7 mouse cellular contexts compared by ENCODE assay signal in genomic region chr3:87909381-87909780, GRCm38 (mm10). TPM values are rescaled to one million over a fixed set of nuclear protein-coding genes. Genes with fewer than 3 reads are reported as not detected.
DNase-seq lines count a peak whose midpoint lies in the region; ATAC-seq and TF ChIP-seq lines count a peak whose summit lies in the region.

No protein-coding gene starts in this region.

- H3K4me2 ChIP-seq in hindbrain, embryonic 12.5 days (replicated peaks), result peak overlapping the region; percentile 65
- H3K4me2 ChIP-seq in myocyte (ENCODE audit: low read depth), result peak overlapping the region; percentile 94

- H3K27me3 ChIP-seq in hindbrain, embryonic 12.5 days, result no peaks in the 10 kb centered on the region
- H3K27me3 ChIP-seq in myocyte (ENCODE audit: control insufficient read depth, insufficient read depth, insufficient read length), result no peaks in the 10 kb centered on the region

- peaks cover 47% of the 10 kb centered on the region for H3K4me1 ChIP-seq in hindbrain, embryonic 12.5 days

- H3K4me3 ChIP-seq in layer of hippocampus, adult 2 months, result no peak overlapping the region
- H3K4me3 ChIP-seq in hindbrain, embryonic 12.5 days, result 0 out of 2 replicates have a peak overlapping the region, but pooled peaks have one; percentile 37
- H3K4me3 ChIP-seq in myocyte, result peak overlapping the region; percentile 76

- peaks cover 70% of the 10 kb centered on the region for H3K79me2 ChIP-seq in myocyte (ENCODE audit: control insufficient read depth, insufficient read depth)

- H3ac ChIP-seq in myocyte (ENCODE audit: control insufficient read depth, insufficient read length), result no peak overlapping the region

- WGBS in hindbrain, embryonic 12.5 days, result 88% methylated on average over 2 of the region's 2 CpGs

- no peaks in the 10 kb centered on the region for H3K9me3 ChIP-seq in hindbrain, embryonic 12.5 days (replicated peaks)

- TF ChIP-seq POLR2A in myocyte (IDR thresholded peaks at IDR 0.05; ENCODE audit: insufficient read length, low read depth), result no peak

- peak overlapping the region; percentile 84; the same call in 1 of the 2 replicates for H3K27ac ChIP-seq in layer of hippocampus, adult 2 months
- H3K27ac ChIP-seq in hindbrain, embryonic 12.5 days, result peak overlapping the region; percentile 85

- TF ChIP-seq CTCF in layer of hippocampus, adult 2 months (conservative IDR thresholded peaks at IDR 0.05), result no peak

- no peak overlapping the region for H3K9ac ChIP-seq in hindbrain, embryonic 12.5 days

- DNase-seq in layer of hippocampus, adult 2 months (ENCODE audit: low spot score in 2 of 2), result no peak
- DNase-seq in layer of hippocampus, adult 18-20 months (ENCODE audit: low spot score in 2 of 2), result no peak
- peak; percentile 29 for DNase-seq in c-Kit-positive CD71-negative TER-119-negative erythroid progenitor cells, embryonic 14.5 days (ENCODE audit: low read depth)
- no peak for DNase-seq in thymus, postnatal 25 days

- no peak for ATAC-seq in hindbrain, embryonic 12.5 days (ENCODE audit: low FRiP score)
- no peak for ATAC-seq in inflammation-experienced regulatory T-cells, adult 6 months

- peaks cover 15% of the 10 kb centered on the region for H3K36me3 ChIP-seq in hindbrain, embryonic 12.5 days
- H3K36me3 ChIP-seq in myocyte (ENCODE audit: control insufficient read depth, insufficient read depth), result peaks cover 14% of the 10 kb centered on the region

TF ChIP-seq in myocyte, 11 proteins besides CTCF, POLR2A, EP300 and RAD21:
- TF ChIP-seq REST (IDR thresholded peaks at IDR 0.05; ENCODE audit: insufficient read depth, insufficient read length), result no peak
- no peak for TF ChIP-seq MYOG (IDR thresholded peaks at IDR 0.05; ENCODE audit: control insufficient read depth in 1 of 3, insufficient read depth in 1 of 3, insufficient read length in 2 of 3, low read depth in 2 of 3)
- TF ChIP-seq MAX (IDR thresholded peaks at IDR 0.05; ENCODE audit: low read depth), result no peak
- TF ChIP-seq CEBPB (IDR thresholded peaks at IDR 0.05; ENCODE audit: insufficient read depth, poor library complexity, severe bottlenecking), result no peak
- no peak for TF ChIP-seq TCF12 (IDR thresholded peaks at IDR 0.05; ENCODE audit: insufficient read depth, poor library complexity, severe bottlenecking)
- TF ChIP-seq POLR2AphosphoS2 (IDR thresholded peaks at IDR 0.05; ENCODE audit: insufficient read length, low read depth), result no peak
- TF ChIP-seq MYOD1 (IDR thresholded peaks at IDR 0.05; ENCODE audit: control insufficient read depth in 1 of 3, insufficient read length in 2 of 3, low read depth in 2 of 3), result no peak
- TF ChIP-seq SRF (IDR thresholded peaks at IDR 0.05; ENCODE audit: control insufficient read depth, insufficient read length, low read depth), result no peak
- no peak for TF ChIP-seq USF1 (IDR thresholded peaks at IDR 0.05; ENCODE audit: low read depth)
- no peak for TF ChIP-seq TCF3 (IDR thresholded peaks at IDR 0.05; ENCODE audit: insufficient read length, low read depth)
- no peak for TF ChIP-seq E2F4 (IDR thresholded peaks at IDR 0.05; ENCODE audit: insufficient read depth)

RNA-seq across cellular contexts. Expression of gene Hdgf, which starts 3.3 kb away (rescaled TPM):
- total RNA-seq in layer of hippocampus, adult 2 months (2021), result 100 to 1,000 TPM; 140 to 146 TPM
- 100 to 1,000 TPM; 144 to 153 TPM for total RNA-seq in layer of hippocampus, adult 18-20 months (2021)
- polyA plus RNA-seq in hindbrain, embryonic 12.5 days (2016; fragmentation: Nextera tagmentation; extraction: Ambion mirVana), result 219 and 230 TPM in 2 replicates
- polyA plus RNA-seq in myocyte (2012; fragmentation: generic; extraction: Trizol), result 200 TPM
- polyA plus RNA-seq in inflammation-experienced regulatory T-cells, adult 6 months (2017; shearing (Covaris generic)), result 10 to 100 TPM; 39.0 to 54.0 (median 41.4) TPM

RNA-seq across cellular contexts. Expression of gene Mrpl24, which starts 9.9 kb away (rescaled TPM):
- total RNA-seq in layer of hippocampus, adult 2 months (2021), result 10 to 100 TPM; 54.3 to 55.1 TPM
- 10 to 100 TPM; 52.3 to 55.2 TPM for total RNA-seq in layer of hippocampus, adult 18-20 months (2021)
- polyA plus RNA-seq in hindbrain, embryonic 12.5 days (2016; fragmentation: Nextera tagmentation; extraction: Ambion mirVana), result 72.9 and 79.0 TPM in 2 replicates
- 114 TPM for polyA plus RNA-seq in myocyte (2012; fragmentation: generic; extraction: Trizol)
- polyA plus RNA-seq in inflammation-experienced regulatory T-cells, adult 6 months (2017; shearing (Covaris generic)), result 100 to 1,000 TPM; 138 to 191 (median 188) TPM

RNA-seq across cellular contexts. Expression of gene Isg20l2, which starts 20.7 kb away (rescaled TPM):
- 10 to 100 TPM; 14.2 to 15.8 TPM for total RNA-seq in layer of hippocampus, adult 2 months (2021)
- 10 to 100 TPM; 13.9 to 15.1 TPM for total RNA-seq in layer of hippocampus, adult 18-20 months (2021)
- 67.7 and 68.7 TPM in 2 replicates for polyA plus RNA-seq in hindbrain, embryonic 12.5 days (2016; fragmentation: Nextera tagmentation; extraction: Ambion mirVana)
- 19.4 TPM for polyA plus RNA-seq in myocyte (2012; fragmentation: generic; extraction: Trizol)
- 10 to 100 TPM; 14.2 to 17.9 (median 16.4) TPM for polyA plus RNA-seq in inflammation-experienced regulatory T-cells, adult 6 months (2017; shearing (Covaris generic))

RNA-seq across cellular contexts. Expression of gene Rrnad1, which starts 21.1 kb away (rescaled TPM):
- 10 to 100 TPM; 24.7 to 27.4 TPM for total RNA-seq in layer of hippocampus, adult 2 months (2021)
- total RNA-seq in layer of hippocampus, adult 18-20 months (2021), result 10 to 100 TPM; 22.3 to 22.8 TPM
- polyA plus RNA-seq in hindbrain, embryonic 12.5 days (2016; fragmentation: Nextera tagmentation; extraction: Ambion mirVana), result 22.1 and 22.5 TPM in 2 replicates
- polyA plus RNA-seq in myocyte (2012; fragmentation: generic; extraction: Trizol), result 7.0 TPM
- 10 to 100 TPM; 19.5 to 30.1 (median 28.6) TPM for polyA plus RNA-seq in inflammation-experienced regulatory T-cells, adult 6 months (2017; shearing (Covaris generic))

RNA-seq across cellular contexts. Expression of gene Prcc, which starts 24.0 kb away (rescaled TPM):
- total RNA-seq in layer of hippocampus, adult 2 months (2021), result 10 to 100 TPM; 58.0 to 60.0 TPM
- total RNA-seq in layer of hippocampus, adult 18-20 months (2021), result 10 to 100 TPM; 56.0 to 61.0 TPM
- 14.7 and 16.4 TPM in 2 replicates for polyA plus RNA-seq in hindbrain, embryonic 12.5 days (2016; fragmentation: Nextera tagmentation; extraction: Ambion mirVana)
- polyA plus RNA-seq in myocyte (2012; fragmentation: generic; extraction: Trizol), result 46.3 TPM
- 1 to 10 TPM; 3.8 to 5.3 (median 4.2) TPM for polyA plus RNA-seq in inflammation-experienced regulatory T-cells, adult 6 months (2017; shearing (Covaris generic))
